Mouse (Mus musculus) limb, embryonic 12.5 days (tissue): ENCODE measurements around the gene Mul1. TPM values are rescaled to one million over a fixed set of nuclear protein-coding genes. Genes with fewer than 3 reads are reported as not detected.
"Not testable (repeated sequence)": the region's sequence is repeated elsewhere in the genome, so short reads cannot be mapped to it uniquely, and the experiment has no call there.

Experiments used
- ATAC-seq: fragments of 200-750 bp; cut with Nextera tagmentation; 2 replicates; pipeline ENCODE4 v1.8.0; 2017; ENCODE audit warnings: low read depth, moderate TSS enrichment; ENCODE audit not compliant: insufficient number of reproducible peaks, insufficient read depth, low FRiP score, low TSS enrichment
- H3K27ac ChIP-seq: fragments of 300-500 bp; sonication (generic); 2 replicates; pipeline ENCODE4 v1.5.1; 2016; ENCODE audit warnings: mild to moderate bottlenecking, moderate library complexity
- H3K27me3 ChIP-seq: fragments of 300-500 bp; sonication (generic); 2 replicates; pipeline ENCODE4 v1.6.1; 2016; ENCODE audit warnings: mild to moderate bottlenecking, moderate library complexity
- H3K36me3 ChIP-seq: fragments of 300-500 bp; sonication (generic); 2 replicates; pipeline ENCODE4 v1.6.1; 2016; ENCODE audit warnings: mild to moderate bottlenecking, moderate library complexity
- H3K4me1 ChIP-seq: fragments of 300-500 bp; sonication (generic); replicated peaks from 2 replicates; pipeline ENCODE4 v1.6.1; 2016
- H3K4me2 ChIP-seq: fragments of 300-500 bp; sonication (generic); 2 replicates; pipeline ENCODE4 v1.6.1; 2016; ENCODE audit warnings: mild to moderate bottlenecking, moderate library complexity
- H3K4me3 ChIP-seq: fragments of 300-500 bp; sonication (generic); replicated peaks from 2 replicates; pipeline ENCODE4 v1.5.1; 2016; ENCODE audit warnings: mild to moderate bottlenecking
- H3K9ac ChIP-seq: fragments of 300-500 bp; sonication (generic); replicated peaks from 2 replicates; pipeline ENCODE4 v1.6.1; 2016; ENCODE audit warnings: mild to moderate bottlenecking, moderate library complexity
- H3K9me3 ChIP-seq: fragments of 300-500 bp; sonication (generic); 2 replicates; pipeline ENCODE4 v1.6.1; 2016; ENCODE audit warnings: mild to moderate bottlenecking, moderate library complexity
- WGBS: fragments of 180-500 bp; shearing (Covaris S2); methylation state at CpG from one replicate; pipeline ENCODE4 v1.1.7; 2016; 5-methylcytosine and 5-hydroxymethylcytosine counted together
- polyA plus RNA-seq: library from polyadenylated mRNA; unstranded; fragments of >200 nt; fragmentation: Nextera tagmentation; extraction: Ambion mirVana; gene quantifications from 2 replicates; pipeline ENCODE4 v1.2.1, GENCODE M21; 2016

The Mul1 gene
- polyA plus RNA-seq, 1 experiment from 2014 or later: 20.8 TPM

DNA sequence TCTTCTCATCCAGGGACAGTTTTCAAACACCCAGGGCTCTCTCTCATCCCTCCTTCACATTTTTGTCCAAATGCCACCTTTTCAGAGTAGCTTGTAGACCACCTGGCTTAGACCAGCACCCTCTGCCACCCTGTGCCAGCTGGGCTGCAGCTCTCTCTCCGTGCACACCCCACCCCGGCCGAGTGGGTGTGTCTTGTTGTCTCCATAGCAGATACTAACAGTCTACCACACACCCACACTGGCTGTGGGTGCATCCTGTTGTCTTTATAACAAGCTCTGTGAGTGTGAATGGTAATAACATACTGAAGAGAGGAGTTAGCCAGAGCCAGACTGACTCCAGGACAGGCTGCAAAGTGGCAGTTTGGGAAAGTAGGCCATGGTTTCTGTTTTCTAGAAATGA lies 18.5 kb upstream of the Mul1 start:
- H3K9me3 ChIP-seq: no peaks in the 10 kb centered on the region
- ATAC-seq: no peak
- no peak overlapping the region for H3K9ac ChIP-seq
- H3K4me2 ChIP-seq: no peak overlapping the region
- H3K36me3 ChIP-seq: no peaks in the 10 kb centered on the region
- no peaks in the 10 kb centered on the region for H3K4me1 ChIP-seq
- H3K27ac ChIP-seq: no peak overlapping the region
- peaks cover 82% of the 10 kb centered on the region for H3K27me3 ChIP-seq
- WGBS: 79% methylated on average over 3 of the region's 3 CpGs
- H3K4me3 ChIP-seq: no peak overlapping the region

DNA sequence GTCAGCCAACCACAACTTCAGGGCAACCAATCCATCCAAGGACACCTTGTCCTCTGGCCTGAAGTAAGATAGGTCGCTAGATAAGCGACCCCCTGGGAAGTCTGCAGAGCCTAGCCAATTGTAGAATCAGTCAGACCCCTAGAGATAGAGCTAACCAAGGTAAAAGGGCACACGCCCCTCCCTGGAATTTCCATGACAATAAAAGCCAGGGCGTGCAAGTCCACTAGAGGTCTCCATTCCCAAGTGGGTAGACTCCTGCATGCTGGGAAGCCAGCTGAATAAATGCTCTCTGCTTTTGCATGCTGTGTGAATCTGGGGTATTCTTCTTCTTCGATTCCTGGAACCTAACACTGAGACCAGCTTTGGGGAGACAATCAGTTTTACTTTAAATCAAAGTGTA lies 18.1 kb upstream of the Mul1 start:
- no peak overlapping the region for H3K4me2 ChIP-seq
- ATAC-seq: no peak
- no peaks in the 10 kb centered on the region for H3K36me3 ChIP-seq
- H3K4me1 ChIP-seq: no peaks in the 10 kb centered on the region
- H3K9ac ChIP-seq: no peak overlapping the region
- 58% methylated on average over 5 of the region's 5 CpGs for WGBS
- H3K27me3 ChIP-seq: peaks cover 81% of the 10 kb centered on the region
- no peaks in the 10 kb centered on the region for H3K9me3 ChIP-seq
- no peak overlapping the region for H3K4me3 ChIP-seq
- no peak overlapping the region for H3K27ac ChIP-seq

DNA sequence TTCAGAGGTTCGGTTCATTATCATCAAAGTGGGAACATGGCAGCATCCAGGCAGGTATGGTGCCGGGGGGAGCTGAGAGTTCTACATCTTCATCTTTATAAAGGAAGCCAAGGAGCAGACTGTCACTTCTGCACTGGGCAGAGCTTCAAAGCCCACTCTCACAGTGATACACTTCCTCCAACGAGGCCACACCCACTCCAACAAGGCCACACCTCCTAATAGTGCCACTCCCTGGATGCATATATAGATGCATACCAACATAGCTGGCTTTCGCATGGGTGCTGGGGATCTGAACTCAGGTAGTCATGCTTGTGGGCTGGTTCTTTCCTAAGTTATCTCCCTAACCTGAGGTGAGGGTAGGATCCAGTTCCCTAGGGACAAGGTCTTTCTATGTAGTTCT lies 16.6 kb upstream of the Mul1 start:
- H3K4me3 ChIP-seq: no peak overlapping the region
- H3K4me2 ChIP-seq: no peak overlapping the region
- H3K27ac ChIP-seq: no peak overlapping the region
- 83% methylated on average over 4 of the region's 4 CpGs for WGBS
- no peaks in the 10 kb centered on the region for H3K36me3 ChIP-seq
- no peak overlapping the region for H3K9ac ChIP-seq
- H3K4me1 ChIP-seq: no peaks in the 10 kb centered on the region
- H3K9me3 ChIP-seq: no peaks in the 10 kb centered on the region
- no peak for ATAC-seq
- peaks cover 71% of the 10 kb centered on the region for H3K27me3 ChIP-seq

DNA sequence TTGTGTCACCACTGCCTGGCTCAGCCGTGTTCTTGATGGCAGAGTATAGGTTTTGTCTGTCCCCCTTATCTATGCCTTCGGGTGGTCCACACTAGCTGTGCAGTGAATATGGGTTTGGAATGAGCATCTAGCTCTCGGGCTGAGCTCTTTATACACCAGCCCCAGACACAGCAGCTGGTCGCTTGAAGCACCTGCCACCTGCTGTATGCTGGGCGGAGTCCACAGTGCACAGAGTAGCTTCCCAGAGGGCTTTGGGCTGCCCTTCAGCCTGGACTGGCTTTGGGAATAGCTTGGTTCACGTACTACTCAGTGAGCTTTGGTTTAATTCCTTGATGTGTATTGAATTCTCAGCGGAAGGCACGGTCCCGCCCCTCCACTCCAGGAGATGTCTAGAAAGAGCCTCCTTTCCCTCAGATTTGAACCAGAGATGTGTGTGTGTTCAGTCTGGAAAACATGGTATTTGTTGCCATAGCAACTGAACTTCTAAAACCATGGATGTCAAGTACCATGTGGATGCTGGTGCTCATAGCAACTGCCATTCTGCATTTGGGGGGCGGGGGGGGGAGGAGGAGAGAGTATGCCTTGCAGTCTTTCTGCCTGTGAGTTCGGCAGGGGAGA lies 16.0 kb upstream of the Mul1 start:
- no peak overlapping the region for H3K9ac ChIP-seq
- H3K36me3 ChIP-seq: no peaks in the 10 kb centered on the region
- H3K27me3 ChIP-seq: peaks cover 67% of the 10 kb centered on the region
- H3K27ac ChIP-seq: no peak overlapping the region
- H3K9me3 ChIP-seq: no peaks in the 10 kb centered on the region
- H3K4me2 ChIP-seq: no peak overlapping the region
- ATAC-seq: no peak
- no peaks in the 10 kb centered on the region for H3K4me1 ChIP-seq
- no peak overlapping the region for H3K4me3 ChIP-seq
- 67% methylated on average over 11 of the region's 11 CpGs for WGBS

DNA sequence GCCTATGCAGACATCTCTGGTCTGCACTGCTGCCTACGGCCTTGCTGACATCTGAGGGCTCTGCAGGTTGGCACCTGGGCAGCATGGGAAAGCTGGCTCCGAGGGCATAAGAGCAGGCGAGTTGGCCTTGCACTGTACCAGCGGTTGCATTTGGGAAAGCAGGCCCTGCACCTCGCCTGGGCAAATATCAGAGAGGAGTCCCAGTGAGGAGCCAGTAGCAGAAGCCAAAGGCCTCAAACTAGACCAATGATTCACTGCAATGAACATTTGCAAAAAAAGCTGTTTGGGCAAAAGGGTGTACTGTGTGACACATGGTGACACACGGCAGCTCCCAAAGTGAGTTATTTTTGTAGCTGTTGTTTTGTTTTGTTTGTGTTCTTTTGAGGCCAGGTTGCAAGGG lies 9.4 kb upstream of the Mul1 start:
- no peak for ATAC-seq
- WGBS: 84% methylated on average over 6 of the region's 6 CpGs
- no peaks in the 10 kb centered on the region for H3K36me3 ChIP-seq

DNA sequence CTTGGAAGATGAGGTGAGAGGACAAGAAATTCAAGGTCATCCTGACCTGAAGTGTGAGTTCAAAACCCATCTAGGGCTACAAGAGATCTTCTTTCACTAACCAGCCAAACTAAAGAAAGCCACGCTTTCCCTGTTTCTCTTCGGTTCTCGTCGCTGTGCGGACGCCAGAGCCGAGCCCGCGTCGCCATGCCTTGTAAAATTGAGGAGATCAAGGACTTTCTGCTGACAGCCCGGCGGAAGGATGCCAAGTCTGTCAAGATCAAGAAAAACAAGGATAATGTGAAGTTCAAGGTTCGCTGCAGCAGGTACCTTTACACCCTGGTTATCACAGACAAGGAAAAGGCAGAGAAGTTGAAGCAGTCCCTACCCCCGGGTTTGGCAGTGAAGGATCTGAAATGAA lies 8.9 kb upstream of the Mul1 start:
- ATAC-seq, H3K9me3 ChIP-seq, H3K27ac ChIP-seq, H3K4me1 ChIP-seq, H3K4me2 ChIP-seq, H3K36me3 ChIP-seq, H3K9ac ChIP-seq, H3K4me3 ChIP-seq: not testable (repeated sequence)
- H3K27me3 ChIP-seq: peaks cover 24% of the 10 kb centered on the region
- 90% methylated on average over 14 of the region's 14 CpGs for WGBS

More for the DNA sequence above, 9.4 kb upstream of the Mul1 start:
- H3K4me3 ChIP-seq: no peak overlapping the region
- H3K9ac ChIP-seq: no peak overlapping the region
- no peak overlapping the region for H3K4me2 ChIP-seq
- H3K27me3 ChIP-seq: peaks cover 30% of the 10 kb centered on the region
- no peaks in the 10 kb centered on the region for H3K9me3 ChIP-seq
- H3K27ac ChIP-seq: no peak overlapping the region
- no peaks in the 10 kb centered on the region for H3K4me1 ChIP-seq

DNA sequence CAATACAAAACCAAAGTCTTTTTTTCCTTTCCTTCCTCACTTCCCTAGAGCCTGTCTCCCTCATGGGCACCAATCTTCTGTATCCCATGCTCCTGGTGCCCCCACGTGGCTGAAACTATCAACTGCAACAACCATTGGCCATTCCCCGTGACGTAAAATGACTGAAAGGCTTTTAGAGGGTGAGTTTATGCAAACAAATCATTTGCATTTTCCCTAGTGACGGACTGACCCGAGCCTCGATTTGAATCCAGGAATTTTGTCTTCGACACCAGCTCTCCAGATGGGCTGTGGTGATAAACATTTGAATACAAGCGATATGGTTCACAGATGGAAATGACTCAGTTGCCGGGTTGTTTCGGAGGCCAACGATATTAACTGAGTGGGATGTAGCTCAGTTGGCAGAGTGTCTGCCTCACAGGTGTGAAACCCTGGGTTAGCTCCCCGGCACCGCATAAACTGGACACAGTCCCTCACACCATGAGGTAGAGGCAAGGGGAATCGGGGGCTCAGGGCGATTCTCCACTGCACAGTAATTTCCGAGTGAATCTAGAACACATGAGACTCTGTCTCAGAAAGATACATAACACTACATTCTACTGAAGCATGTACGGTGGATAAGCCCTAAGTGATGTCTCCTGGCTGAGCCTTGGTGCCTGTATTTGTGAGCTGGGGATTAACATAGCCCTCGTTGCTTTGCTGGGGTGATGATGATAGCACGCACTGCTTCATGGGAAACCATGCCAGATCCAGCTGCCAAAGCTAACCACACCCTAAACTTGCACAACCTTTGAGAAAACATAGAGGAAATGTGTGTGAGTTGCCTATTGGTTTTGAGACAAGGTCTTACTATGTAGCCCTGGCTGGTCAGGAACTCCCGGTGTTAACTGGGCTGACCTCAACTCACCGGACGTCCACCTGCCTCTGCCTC lies 7.4 kb upstream of the Mul1 start:
- WGBS: 42% methylated on average over 22 of the region's 22 CpGs
- no peak overlapping the region for H3K9ac ChIP-seq
- H3K27ac ChIP-seq: no peak overlapping the region
- no peak for ATAC-seq
- no peaks in the 10 kb centered on the region for H3K4me1 ChIP-seq
- H3K27me3 ChIP-seq: peaks cover 13% of the 10 kb centered on the region; the same call in 1 of the 2 replicates
- no peak overlapping the region for H3K4me2 ChIP-seq
- H3K4me3 ChIP-seq: no peak overlapping the region
- H3K9me3 ChIP-seq: no peaks in the 10 kb centered on the region
- no peaks in the 10 kb centered on the region for H3K36me3 ChIP-seq

DNA sequence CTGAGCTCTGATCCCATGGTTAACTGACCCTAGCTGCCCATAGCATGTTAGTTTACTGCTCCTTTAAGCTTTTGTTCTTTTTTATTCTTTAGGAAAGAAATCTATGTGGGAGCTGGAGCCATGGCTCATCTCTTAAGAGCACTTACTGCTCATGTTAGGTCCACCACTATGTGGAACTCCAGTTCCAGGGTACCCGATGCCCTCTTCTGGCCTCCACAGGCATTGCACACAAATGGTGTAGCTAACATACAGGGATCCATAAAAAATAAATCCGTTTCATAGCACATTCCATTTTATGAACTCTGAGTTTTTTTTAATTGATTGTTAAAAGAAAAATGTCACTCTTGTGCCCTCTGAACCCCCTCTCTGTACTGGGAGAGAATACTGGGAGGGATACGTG lies 4.7 kb upstream of the Mul1 start:
- Histone ChIP-seq H3K4me2 (no peak overlapping the region), H3K9me3 (no peaks in the 10 kb centered on the region), H3K4me1 (no peaks in the 10 kb centered on the region), H3K4me3 (no peak overlapping the region), H3K27me3 (peaks cover 16% of the 10 kb centered on the region; the same call in 1 of the 2 replicates), H3K9ac (no peak overlapping the region), H3K36me3 (no peaks in the 10 kb centered on the region), H3K27ac (no peak overlapping the region)
- 43% methylated on average over 3 of the region's 3 CpGs for WGBS
- no peak for ATAC-seq

DNA sequence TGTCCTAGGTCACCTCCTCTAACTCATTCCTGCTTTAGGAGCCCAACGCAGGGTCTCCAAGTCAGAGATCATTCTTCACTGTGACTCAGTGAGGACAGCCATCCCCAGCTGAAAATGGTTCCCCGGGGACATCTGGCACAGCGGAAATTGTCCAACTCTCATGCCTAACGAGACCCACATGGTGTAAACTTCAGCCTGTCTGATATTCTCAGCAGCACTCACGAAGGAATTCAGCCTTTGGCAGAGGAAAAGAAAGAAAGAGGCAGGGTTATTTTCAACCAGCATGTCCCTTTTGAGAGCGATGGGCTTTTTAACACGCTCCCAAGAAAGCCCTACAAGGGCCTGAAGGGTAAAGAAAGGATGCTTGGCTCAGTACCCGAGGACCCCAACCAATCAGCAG lies 3.1 kb upstream of the Mul1 start:
- no peak for ATAC-seq
- Histone ChIP-seq H3K27me3 (peaks cover 16% of the 10 kb centered on the region; the same call in 1 of the 2 replicates), H3K27ac (no peak overlapping the region), H3K4me3 (no peak overlapping the region), H3K9ac (no peak overlapping the region; the same call in 1 of the 2 replicates), H3K4me1 (peaks cover 10% of the 10 kb centered on the region), H3K36me3 (peaks cover 4% of the 10 kb centered on the region; the same call in 1 of the 2 replicates), H3K9me3 (no peaks in the 10 kb centered on the region), H3K4me2 (no peak overlapping the region)
- 21% methylated on average over 8 of the region's 8 CpGs for WGBS

DNA sequence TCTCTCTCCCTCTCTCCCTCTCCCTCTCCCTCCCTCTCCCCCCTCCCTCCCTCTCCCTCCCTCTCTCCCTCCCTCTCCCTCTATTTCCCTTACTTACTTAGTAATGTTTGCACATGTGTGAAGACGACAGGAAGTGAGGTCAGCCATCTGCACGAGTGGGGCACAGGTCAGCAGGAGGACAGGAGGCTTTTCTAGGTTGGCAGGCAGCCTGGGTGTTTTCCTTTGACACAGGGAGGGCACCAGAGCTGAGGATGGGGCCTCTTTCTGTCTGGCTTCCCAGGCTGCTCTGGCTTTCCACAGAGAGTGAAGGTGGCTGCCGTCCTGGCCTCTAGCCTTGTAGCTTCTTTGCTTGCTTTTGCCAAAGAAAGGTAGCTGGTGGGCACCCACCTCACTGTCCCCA lies 5.6 kb downstream of the Mul1 start:
- no peaks in the 10 kb centered on the region for H3K9me3 ChIP-seq
- peaks cover 8% of the 10 kb centered on the region for H3K4me1 ChIP-seq
- H3K27me3 ChIP-seq: peaks cover 12% of the 10 kb centered on the region
- no peak overlapping the region for H3K9ac ChIP-seq
- peaks cover 67% of the 10 kb centered on the region for H3K36me3 ChIP-seq
- WGBS: 67% methylated on average over 3 of the region's 3 CpGs
- no peak for ATAC-seq
- H3K27ac ChIP-seq: no peak overlapping the region
- H3K4me3 ChIP-seq: no peak overlapping the region
- H3K4me2 ChIP-seq: no peak overlapping the region

DNA sequence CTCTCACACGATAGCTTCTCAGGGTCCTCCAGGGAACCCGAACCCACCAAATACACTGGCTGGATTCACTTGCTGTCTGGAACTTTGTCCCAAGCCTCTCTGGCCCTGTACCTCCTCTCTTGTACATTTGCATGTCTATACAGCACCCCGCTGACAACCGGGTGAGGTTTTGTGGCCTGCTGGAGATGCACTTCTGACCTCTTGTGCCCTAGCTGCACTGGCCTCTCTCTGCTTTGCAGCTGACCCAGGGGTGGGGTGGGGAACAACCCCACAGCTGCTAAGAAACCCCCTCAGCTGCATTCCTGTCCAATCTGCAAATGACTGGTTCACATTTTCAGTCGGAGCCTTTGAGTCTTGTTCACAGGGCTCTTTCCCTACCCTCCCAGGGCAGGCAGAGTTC lies 10.5 kb downstream of the Mul1 start:
- WGBS: 28% methylated on average over 5 of the region's 5 CpGs
- peaks cover 47% of the 10 kb centered on the region for H3K27me3 ChIP-seq
- no peak for ATAC-seq

More for the DNA sequence above, 10.5 kb downstream of the Mul1 start:
- Histone ChIP-seq H3K36me3 (peaks cover 27% of the 10 kb centered on the region), H3K4me2 (no peak overlapping the region), H3K9me3 (no peaks in the 10 kb centered on the region; the same call in 1 of the 2 replicates), H3K9ac (0 out of 2 replicates have a peak overlapping the region, but pooled peaks have one; percentile 18), H3K4me1 (no peaks in the 10 kb centered on the region), H3K4me3 (no peak overlapping the region), H3K27ac (no peak overlapping the region)
